Mouse (Mus musculus): ENCODE measurements around the gene Cdk14. TPM values are rescaled to one million over a fixed set of nuclear protein-coding genes. Genes with fewer than 3 reads are reported as not detected.
A peak's percentile ranks its signal among the peaks of the same experiment; 100 is the strongest.

Cdk14 gene
- polyA plus RNA-seq, 1 experiment from 2014 or later: 23.5 TPM

GRCm38 (mm10) chr5:5030431-5030830 lies 389.7 kb downstream of the Cdk14 start:
- H3K4me3 ChIP-seq (ENCODE audit: low read depth, low read length): no peak overlapping the region
- H3K4me1 ChIP-seq (replicated peaks; ENCODE audit: control insufficient read depth, insufficient read depth, low read length): no peaks in the 10 kb centered on the region
- H3K27ac ChIP-seq (ENCODE audit: low read depth, low read length): no peak overlapping the region
- 91% methylated on average over 2 of the region's 2 CpGs for WGBS
- DNase-seq (ENCODE audit: low spot score): no peak
- H3K9ac ChIP-seq (ENCODE audit: low read length): no peak overlapping the region
- H3K4me2 ChIP-seq (ENCODE audit: low read depth, low read length, severe bottlenecking): no peak overlapping the region
- no peaks in the 10 kb centered on the region for H3K27me3 ChIP-seq (ENCODE audit: control insufficient read depth, insufficient read depth, low read length)
- H3K36me3 ChIP-seq (ENCODE audit: control insufficient read depth, insufficient read depth, low read length): no peaks in the 10 kb centered on the region
- H3K9me3 ChIP-seq (ENCODE audit: control insufficient read depth, low read length): no peaks in the 10 kb centered on the region
- ATAC-seq (replicated peaks; ENCODE audit: low FRiP score): no peak

- Histone ChIP-seq H3K4me3 (ENCODE audit: low read depth, low read length) (no peak overlapping the region), H3K9me3 (ENCODE audit: control insufficient read depth, low read length) (no peaks in the 10 kb centered on the region; the same call in 1 of the 2 replicates), H3K4me2 (ENCODE audit: low read depth, low read length, severe bottlenecking) (no peak overlapping the region), H3K4me1 (replicated peaks; ENCODE audit: control insufficient read depth, insufficient read depth, low read length) (no peaks in the 10 kb centered on the region), H3K36me3 (ENCODE audit: control insufficient read depth, insufficient read depth, low read length) (no peaks in the 10 kb centered on the region), H3K27ac (ENCODE audit: low read depth, low read length) (no peak overlapping the region), H3K9ac (ENCODE audit: low read length) (no peak overlapping the region), H3K27me3 (ENCODE audit: control insufficient read depth, insufficient read depth, low read length) (no peaks in the 10 kb centered on the region)
- WGBS: 76% methylated on average over 3 of the region's 3 CpGs
- DNase-seq (ENCODE audit: low spot score): no peak
- ATAC-seq (replicated peaks; ENCODE audit: low FRiP score): no peak
Observed at GRCm38 (mm10) chr5:5018959-5019358, 401.2 kb downstream of the Cdk14 start.

- DNase-seq (ENCODE audit: low spot score) (no peak), ATAC-seq (replicated peaks; ENCODE audit: low FRiP score) (no peak)
- Histone ChIP-seq H3K4me2 (ENCODE audit: low read depth, low read length, severe bottlenecking) (no peak overlapping the region), H3K27ac (ENCODE audit: low read depth, low read length) (no peak overlapping the region), H3K4me3 (ENCODE audit: low read depth, low read length) (no peak overlapping the region), H3K27me3 (ENCODE audit: control insufficient read depth, insufficient read depth, low read length) (no peaks in the 10 kb centered on the region), H3K9me3 (ENCODE audit: control insufficient read depth, low read length) (no peaks in the 10 kb centered on the region; the same call in 1 of the 2 replicates), H3K4me1 (replicated peaks; ENCODE audit: control insufficient read depth, insufficient read depth, low read length) (no peaks in the 10 kb centered on the region; the same call in 1 of the 2 replicates), H3K9ac (ENCODE audit: low read length) (no peak overlapping the region), H3K36me3 (ENCODE audit: control insufficient read depth, insufficient read depth, low read length) (no peaks in the 10 kb centered on the region)
- WGBS: 86% methylated on average over 2 of the region's 2 CpGs
Observed at GRCm38 (mm10) chr5:5018242-5018641, 401.9 kb downstream of the Cdk14 start.

- 92% methylated on average over 3 of the region's 3 CpGs for WGBS
- Histone ChIP-seq H3K36me3 (ENCODE audit: control insufficient read depth, insufficient read depth, low read length) (no peaks in the 10 kb centered on the region), H3K4me3 (ENCODE audit: low read depth, low read length) (no peak overlapping the region), H3K9ac (ENCODE audit: low read length) (no peak overlapping the region), H3K9me3 (ENCODE audit: control insufficient read depth, low read length) (no peaks in the 10 kb centered on the region; the same call in 1 of the 2 replicates), H3K27ac (ENCODE audit: low read depth, low read length) (no peak overlapping the region), H3K4me2 (ENCODE audit: low read depth, low read length, severe bottlenecking) (no peak overlapping the region), H3K4me1 (replicated peaks; ENCODE audit: control insufficient read depth, insufficient read depth, low read length) (no peaks in the 10 kb centered on the region; the same call in 1 of the 2 replicates), H3K27me3 (ENCODE audit: control insufficient read depth, insufficient read depth, low read length) (peaks cover 5% of the 10 kb centered on the region; the same call in 1 of the 2 replicates)
- ATAC-seq (replicated peaks; ENCODE audit: low FRiP score) (no peak), DNase-seq (ENCODE audit: low spot score) (no peak)
Observed at GRCm38 (mm10) chr5:5013783-5014182, 406.3 kb downstream of the Cdk14 start.

- H3K36me3 ChIP-seq (ENCODE audit: control insufficient read depth, insufficient read depth, low read length): no peaks in the 10 kb centered on the region
- peaks cover under 1% of the 10 kb centered on the region; the same call in 1 of the 2 replicates for H3K4me1 ChIP-seq (replicated peaks; ENCODE audit: control insufficient read depth, insufficient read depth, low read length)
- H3K9ac ChIP-seq (ENCODE audit: low read length): no peak overlapping the region
- no peak overlapping the region for H3K4me3 ChIP-seq (ENCODE audit: low read depth, low read length)
- DNase-seq (ENCODE audit: low spot score) (no peak), ATAC-seq (replicated peaks; ENCODE audit: low FRiP score) (no peak)
- no peaks in the 10 kb centered on the region; the same call in 1 of the 2 replicates for H3K9me3 ChIP-seq (ENCODE audit: control insufficient read depth, low read length)
- H3K27me3 ChIP-seq (ENCODE audit: control insufficient read depth, insufficient read depth, low read length): peaks cover 5% of the 10 kb centered on the region; the same call in 1 of the 2 replicates
- H3K4me2 ChIP-seq (ENCODE audit: low read depth, low read length, severe bottlenecking): no peak overlapping the region
- no peak overlapping the region for H3K27ac ChIP-seq (ENCODE audit: low read depth, low read length)
- WGBS: 77% methylated on average over 7 of the region's 7 CpGs
Observed at GRCm38 (mm10) chr5:5012521-5013346, 407.4 kb downstream of the Cdk14 start.

- ATAC-seq (replicated peaks; ENCODE audit: low FRiP score): peak; percentile 66; the same call in 1 of the 2 replicates
Observed at GRCm38 (mm10) chr5:5008153-5008745, 411.9 kb downstream of the Cdk14 start.

GRCm38 (mm10) chr5:5007489-5008152 lies 412.5 kb downstream of the Cdk14 start:
- WGBS: 55% methylated on average over 15 of the region's 15 CpGs
- peak; percentile 45; the same call in 1 of the 2 replicates for ATAC-seq (replicated peaks; ENCODE audit: low FRiP score)
- H3K27ac ChIP-seq (ENCODE audit: low read depth, low read length): no peak overlapping the region

More at GRCm38 (mm10) chr5:5008153-5008745, 411.9 kb downstream of the Cdk14 start:
- no peak for DNase-seq (ENCODE audit: low spot score)
- H3K36me3 ChIP-seq (ENCODE audit: control insufficient read depth, insufficient read depth, low read length): no peaks in the 10 kb centered on the region
- H3K27ac ChIP-seq (ENCODE audit: low read depth, low read length): no peak overlapping the region
- no peak overlapping the region for H3K4me2 ChIP-seq (ENCODE audit: low read depth, low read length, severe bottlenecking)
- no peak overlapping the region for H3K4me3 ChIP-seq (ENCODE audit: low read depth, low read length)
- H3K9ac ChIP-seq (ENCODE audit: low read length): no peak overlapping the region
- H3K9me3 ChIP-seq (ENCODE audit: control insufficient read depth, low read length): no peaks in the 10 kb centered on the region
- H3K27me3 ChIP-seq (ENCODE audit: control insufficient read depth, insufficient read depth, low read length): peaks cover 8% of the 10 kb centered on the region
- WGBS: 26% methylated on average over 4 of the region's 4 CpGs
- 0 out of 2 replicates have a peak, but pooled peaks cover 2% of the 10 kb centered on the region for H3K4me1 ChIP-seq (replicated peaks; ENCODE audit: control insufficient read depth, insufficient read depth, low read length)

GRCm38 (mm10) chr5:5005633-5006032 lies 414.5 kb downstream of the Cdk14 start:
- Histone ChIP-seq H3K4me1 (replicated peaks; ENCODE audit: control insufficient read depth, insufficient read depth, low read length) (0 out of 2 replicates have a peak, but pooled peaks cover 2% of the 10 kb centered on the region), H3K27ac (ENCODE audit: low read depth, low read length) (no peak overlapping the region), H3K36me3 (ENCODE audit: control insufficient read depth, insufficient read depth, low read length) (no peaks in the 10 kb centered on the region), H3K9ac (ENCODE audit: low read length) (no peak overlapping the region), H3K4me2 (ENCODE audit: low read depth, low read length, severe bottlenecking) (no peak overlapping the region), H3K4me3 (ENCODE audit: low read depth, low read length) (no peak overlapping the region), H3K9me3 (ENCODE audit: control insufficient read depth, low read length) (no peaks in the 10 kb centered on the region), H3K27me3 (ENCODE audit: control insufficient read depth, insufficient read depth, low read length) (peaks cover 8% of the 10 kb centered on the region)
- ATAC-seq (replicated peaks; ENCODE audit: low FRiP score) (no peak), DNase-seq (ENCODE audit: low spot score) (no peak)
- WGBS: 82% methylated on average over 1 of the region's 1 CpGs

More at GRCm38 (mm10) chr5:5007489-5008152, 412.5 kb downstream of the Cdk14 start:
- H3K27me3 ChIP-seq (ENCODE audit: control insufficient read depth, insufficient read depth, low read length): peaks cover 8% of the 10 kb centered on the region
- no peak overlapping the region for H3K4me3 ChIP-seq (ENCODE audit: low read depth, low read length)
- DNase-seq (ENCODE audit: low spot score): no peak
- H3K36me3 ChIP-seq (ENCODE audit: control insufficient read depth, insufficient read depth, low read length): no peaks in the 10 kb centered on the region
- no peaks in the 10 kb centered on the region for H3K9me3 ChIP-seq (ENCODE audit: control insufficient read depth, low read length)
- H3K4me1 ChIP-seq (replicated peaks; ENCODE audit: control insufficient read depth, insufficient read depth, low read length): 0 out of 2 replicates have a peak, but pooled peaks cover 2% of the 10 kb centered on the region
- H3K4me2 ChIP-seq (ENCODE audit: low read depth, low read length, severe bottlenecking): no peak overlapping the region
- H3K9ac ChIP-seq (ENCODE audit: low read length): no peak overlapping the region

Measured in forebrain, embryonic 11.5 days (tissue).